Mouse (Mus musculus) urinary bladder, postnatal 14 days (tissue): Measurements from ENCODE around the gene Dolpp1.
A peak's percentile ranks its signal among the peaks of the same experiment; 100 is the strongest.

Experiments used
- DNase-seq: peaks from one replicate; pipeline ENCODE4 v3.0.0; 2021; ENCODE audit warnings: low spot score

Gene Dolpp1

DNA sequence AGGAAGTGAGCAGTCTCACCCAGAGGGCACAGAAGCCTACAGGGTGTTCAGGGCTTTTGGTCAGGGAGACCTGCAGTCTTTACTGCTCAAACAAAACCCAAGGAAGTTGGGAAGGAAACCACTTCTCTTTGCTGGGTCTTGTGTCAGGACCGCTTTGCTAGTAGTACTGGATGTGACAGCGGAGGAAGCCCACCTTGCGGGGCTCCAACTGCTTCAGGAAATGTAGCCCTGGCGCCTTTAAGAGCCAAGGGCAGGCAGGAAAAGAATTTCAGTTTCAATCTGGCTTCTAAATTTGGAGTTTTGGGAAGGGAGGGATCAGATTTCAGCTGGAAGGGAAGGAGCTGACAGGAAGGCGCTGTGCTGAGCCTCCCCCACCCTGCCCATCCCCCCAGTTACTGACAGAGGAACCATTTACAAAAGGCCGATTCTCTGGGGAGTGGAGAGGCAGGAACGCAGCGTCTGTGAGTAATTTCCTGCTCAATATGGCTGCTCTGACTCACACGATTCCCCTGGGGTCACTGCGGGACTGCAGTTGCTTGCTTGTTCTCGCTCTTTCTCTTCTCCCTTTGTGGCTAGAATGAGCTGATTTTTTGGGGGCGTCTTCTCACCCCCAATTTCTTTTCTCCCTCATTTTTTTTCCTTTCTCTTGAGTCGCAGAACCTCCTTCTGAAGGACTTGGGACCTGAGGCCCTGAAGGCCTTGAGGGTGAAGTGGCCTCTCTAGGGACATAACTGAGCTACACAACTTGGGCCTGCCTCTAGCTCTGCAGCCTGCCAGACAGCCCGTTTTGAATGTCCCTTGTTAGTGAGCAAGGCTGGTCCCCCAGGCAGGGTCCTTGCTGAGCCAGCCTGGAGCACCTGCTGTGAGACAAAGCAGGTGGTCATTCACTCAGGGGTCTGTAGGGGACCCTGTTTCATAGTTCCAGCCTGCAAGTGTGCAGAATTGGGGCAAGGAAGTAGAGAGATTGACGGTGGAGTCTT is 49.8 kb downstream of the Dolpp1 start:
- DNase-seq: peak; percentile 85

DNA sequence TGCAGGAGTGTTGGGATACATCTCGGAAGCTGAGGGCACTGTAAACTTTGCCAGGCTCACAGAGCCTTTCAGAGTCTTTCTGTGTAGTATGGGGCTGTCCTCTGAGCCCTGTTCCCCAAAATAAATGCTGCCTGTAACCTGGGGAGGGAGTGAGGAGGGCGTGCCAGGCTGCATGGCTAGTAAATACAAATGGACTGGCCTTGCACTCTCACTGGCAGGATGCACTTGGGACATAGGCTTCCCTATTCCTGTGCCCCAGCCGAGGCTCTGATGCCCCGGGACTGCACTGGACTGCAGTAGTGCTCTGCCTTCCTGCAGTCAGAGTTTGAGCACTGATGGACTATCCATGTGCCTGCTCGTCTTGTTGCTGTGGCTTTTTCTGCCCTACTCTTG is 50.4 kb downstream of the Dolpp1 start:
- no peak for DNase-seq

DNA sequence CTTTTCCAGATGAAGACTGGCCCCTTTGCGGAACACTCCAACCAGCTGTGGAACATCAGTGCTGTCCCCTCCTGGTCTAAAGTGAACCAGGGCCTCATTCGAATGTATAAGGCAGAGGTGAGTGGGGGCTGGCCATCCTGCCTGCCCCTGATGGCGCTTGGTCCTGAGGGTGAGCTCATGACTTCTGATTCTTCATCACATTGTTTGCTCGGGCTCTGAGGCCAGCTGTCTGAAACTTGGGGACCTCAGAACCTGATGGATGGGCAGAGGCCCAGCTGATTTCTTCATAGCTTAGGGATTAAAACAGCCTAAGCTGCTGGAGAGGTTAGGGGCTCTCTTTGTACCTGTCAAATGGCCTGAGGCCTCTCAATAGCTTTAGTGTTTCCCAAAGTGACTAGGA is 51.2 kb downstream of the Dolpp1 start:
- DNase-seq: no peak

DNA sequence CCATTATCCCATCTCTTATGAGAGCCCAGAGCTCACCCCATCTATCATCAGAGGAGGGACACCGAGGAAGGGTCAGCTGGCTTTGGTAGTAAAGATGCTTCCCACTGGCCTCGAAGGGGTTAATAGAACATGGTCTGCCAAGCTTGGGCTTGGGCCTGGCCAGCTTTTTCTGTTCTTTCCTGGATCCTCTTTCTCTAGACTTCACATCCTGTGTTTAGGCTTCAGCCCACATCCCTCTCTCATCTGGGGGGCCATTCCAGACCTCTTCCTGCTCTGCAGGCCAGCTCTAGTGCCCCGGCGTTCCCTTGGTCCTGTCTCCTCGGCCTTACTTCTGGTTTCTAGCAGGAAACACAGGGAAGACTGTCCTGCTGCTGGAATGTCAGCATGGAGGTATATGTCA is 52.0 kb downstream of the Dolpp1 start:
- no peak for DNase-seq

DNA sequence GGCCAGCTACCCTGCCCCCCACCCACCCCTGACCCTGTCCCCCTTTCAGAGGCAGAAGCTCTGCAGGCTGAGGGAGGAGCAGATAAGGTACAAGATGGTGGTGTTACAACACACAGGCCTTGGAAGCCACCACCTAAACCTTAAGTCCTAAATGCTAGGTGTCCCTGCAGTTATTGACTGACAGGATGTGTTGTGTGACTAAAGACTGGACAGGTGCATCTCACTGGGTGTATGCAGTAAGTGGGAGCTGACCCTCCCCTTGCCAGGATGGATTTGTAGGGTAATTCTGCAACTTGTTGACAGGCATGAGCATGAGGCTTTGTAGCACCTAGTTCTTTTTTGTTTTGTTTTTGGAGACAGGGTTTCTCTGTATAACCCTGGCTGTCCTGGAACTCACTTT is 52.4 kb downstream of the Dolpp1 start:
- no peak for DNase-seq

DNA sequence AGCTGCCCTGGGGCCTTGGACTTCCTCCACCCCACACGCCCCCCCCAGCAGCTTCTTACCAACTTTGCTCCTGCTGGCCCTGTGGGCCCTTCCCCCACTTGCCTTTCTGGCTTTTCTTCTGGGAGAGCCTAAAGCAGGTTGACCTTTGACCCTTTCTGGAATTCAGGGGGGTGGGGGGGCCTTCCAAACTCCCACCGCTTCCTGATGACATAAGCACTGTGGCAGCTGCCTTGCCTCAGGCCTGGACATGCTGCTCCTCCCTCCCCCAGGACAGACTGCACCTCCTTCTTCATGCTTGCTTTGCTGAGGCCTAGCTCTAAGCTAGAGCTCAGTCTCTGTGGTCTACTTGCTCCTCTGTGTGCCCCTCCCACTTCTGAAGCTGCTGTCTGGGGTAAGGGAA is 53.3 kb downstream of the Dolpp1 start:
- peak; percentile 77 for DNase-seq

DNA sequence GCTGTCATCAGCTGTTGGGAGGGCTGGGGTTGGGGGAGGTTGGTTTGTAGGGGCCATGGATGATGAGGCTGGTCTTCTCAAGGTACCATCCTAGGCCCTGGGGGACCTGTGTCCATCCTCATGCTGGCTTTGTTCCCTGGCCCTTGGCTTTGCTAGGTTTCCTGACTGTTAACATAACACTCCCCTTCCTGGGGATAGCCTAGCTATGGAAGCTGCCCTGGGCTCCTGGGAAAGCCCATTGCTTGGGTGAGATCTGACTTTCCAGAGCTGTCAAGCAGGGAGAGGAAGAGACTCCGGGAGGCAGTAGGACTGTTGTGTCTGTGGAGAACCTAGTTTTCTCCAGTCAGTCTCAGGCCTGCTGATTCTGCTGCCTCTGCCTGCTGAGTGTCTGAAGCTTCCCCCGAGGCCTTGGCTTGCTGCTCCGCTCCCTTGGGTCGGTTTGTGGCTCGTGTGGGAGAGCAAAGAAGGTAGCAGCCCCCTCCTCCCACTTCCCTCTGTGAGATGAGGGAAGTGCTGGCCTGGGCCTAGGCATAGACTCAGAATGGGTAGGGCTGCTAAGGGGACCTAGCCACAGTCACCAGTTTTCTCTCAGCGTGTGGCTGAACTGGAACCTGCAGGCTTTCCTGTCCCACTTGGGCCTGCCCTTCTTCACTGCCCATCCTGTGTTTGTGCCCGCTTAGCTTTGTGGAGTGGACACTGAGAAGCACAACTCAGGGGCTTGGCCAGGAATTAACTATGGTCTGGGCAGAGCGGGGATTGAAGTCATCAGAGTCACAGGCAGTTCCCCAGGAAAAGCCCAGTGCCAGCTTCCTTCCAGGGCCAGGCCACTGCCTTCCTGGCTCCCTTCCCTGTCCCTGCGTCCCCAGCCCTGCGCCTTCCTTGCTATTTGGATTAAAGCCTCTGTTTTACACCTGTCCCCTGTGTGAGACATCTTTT is 55.1 kb downstream of the Dolpp1 start:
- no peak for DNase-seq

DNA sequence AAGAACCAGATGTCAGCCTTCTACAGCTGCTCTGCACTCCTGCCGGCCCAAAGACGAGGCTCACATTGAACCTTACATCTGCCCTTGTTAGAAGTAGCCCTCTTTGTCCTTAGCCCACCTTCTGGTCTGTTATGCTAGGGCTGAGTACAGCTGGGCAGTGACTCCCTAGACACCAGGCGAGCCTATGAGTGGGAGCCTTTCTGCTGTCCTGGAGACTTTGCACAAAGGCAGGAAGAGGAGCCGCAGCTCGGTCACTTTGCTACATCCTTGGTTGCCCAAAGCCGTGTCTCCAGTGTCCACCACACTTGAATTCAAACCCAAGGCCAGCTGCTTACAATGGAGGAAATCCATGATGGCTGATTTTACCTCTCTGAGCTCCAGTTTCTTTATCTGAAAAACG is 56.3 kb downstream of the Dolpp1 start:
- no peak for DNase-seq
